Mouse (Mus musculus): ENCODE measurements at regions not wholly inside any gene's neighbourhood (a gene's known extent, or its start where the extent isn't known, plus 50 kb on each side); places are given as distances from the start of the nearest gene placed in this dataset.
"Not testable (repeated sequence)": the region's sequence is repeated elsewhere in the genome, so short reads cannot be mapped to it uniquely, and the experiment has no call there.

DNA sequence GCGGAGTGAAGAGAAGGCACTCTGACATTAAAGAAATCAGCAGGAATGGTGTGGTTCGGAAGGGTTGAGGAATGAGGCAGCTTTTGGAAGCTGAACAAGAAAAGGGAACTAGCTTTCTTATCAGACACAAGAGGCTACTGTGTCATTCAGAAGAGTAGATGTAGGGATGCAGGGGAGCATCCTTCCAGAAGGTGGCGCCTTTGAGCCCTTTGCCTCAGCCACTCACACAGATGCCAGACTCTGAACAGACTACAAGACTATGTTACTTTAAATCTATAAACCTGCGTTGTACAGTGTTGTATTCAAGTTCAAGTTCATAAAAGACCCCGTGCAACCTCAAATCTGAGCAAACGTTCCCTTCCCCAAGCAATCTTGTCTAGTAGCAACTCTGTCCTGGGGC is 128.9 kb downstream of the Kap start:
- not testable (repeated sequence) for DNase-seq (ENCODE audit: low spot score in 2 of 2)

DNA sequence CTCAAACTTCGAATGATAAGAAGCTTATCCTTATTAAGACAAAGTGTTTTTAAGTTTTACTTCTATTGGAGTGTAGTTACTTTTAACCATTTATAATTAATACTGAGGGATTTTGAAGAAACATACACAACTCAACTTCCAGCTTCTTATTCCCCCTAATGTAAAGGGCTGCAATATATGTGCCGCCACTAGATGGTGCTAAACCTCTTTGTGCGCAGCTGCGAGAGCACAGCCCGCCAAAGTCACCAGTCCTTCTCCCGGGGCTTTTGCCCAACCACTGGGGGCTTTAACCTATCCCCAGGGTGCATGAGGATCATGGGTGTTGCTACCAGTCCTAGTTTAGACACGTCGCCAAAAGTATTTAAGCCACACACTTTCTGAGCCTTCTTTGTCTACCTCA is 146.8 kb downstream of the Kap start:
- peak in 1 of 2 experiments; percentile 7 for DNase-seq (ENCODE audit: low spot score in 2 of 2)

DNA sequence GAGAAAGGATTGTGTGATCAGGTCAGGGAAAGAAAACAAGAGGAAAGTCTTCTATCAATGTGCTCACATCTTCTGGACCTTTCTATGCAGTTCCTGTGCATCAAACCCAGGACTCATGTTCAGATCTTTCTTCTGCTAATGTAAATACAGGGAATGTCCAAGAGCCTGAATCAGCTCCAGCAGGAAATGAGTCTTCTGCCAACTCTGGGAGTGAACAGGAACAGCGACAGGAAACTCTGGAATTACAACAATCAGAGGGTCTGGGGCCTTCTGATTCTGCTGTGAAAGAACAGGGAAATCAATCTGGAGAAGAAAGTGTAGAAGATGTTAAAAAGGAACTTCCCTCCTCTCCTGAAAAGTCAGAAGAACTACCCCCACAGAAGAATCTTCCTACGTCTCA is 151.9 kb downstream of the Kap start:
- no peak for DNase-seq (ENCODE audit: low spot score in 2 of 2)

Measured in frontal cortex, postnatal 14 days (tissue).